Mouse (Mus musculus) intestine, postnatal 0 days (tissue): ENCODE results near the gene Pibf1. TPM values are rescaled to one million over a fixed set of nuclear protein-coding genes. Genes with fewer than 3 reads are reported as not detected.

Experiments
- ATAC-seq: fragments of 200-750 bp; cut with Nextera tagmentation; 2 replicates; pipeline ENCODE4 v1.8.0; 2017; ENCODE audit warnings: mild to moderate bottlenecking, moderate TSS enrichment, moderate library complexity
- H3K27ac ChIP-seq: fragments of 300-500 bp; sonication (generic); 2 replicates; pipeline ENCODE4 v1.5.1; 2014; ENCODE audit warnings: mild to moderate bottlenecking, low read depth, low read length, moderate library complexity
- H3K27me3 ChIP-seq: fragments of 300-500 bp; sonication (generic); replicated peaks from 2 replicates; pipeline ENCODE4 v1.6.1; 2014; ENCODE audit warnings: low read length, mixed read lengths; ENCODE audit not compliant: control insufficient read depth, insufficient read depth
- H3K36me3 ChIP-seq: fragments of 300-500 bp; sonication (generic); 2 replicates; pipeline ENCODE4 v1.6.1; 2014; ENCODE audit warnings: mild to moderate bottlenecking, moderate library complexity; ENCODE audit not compliant: control insufficient read depth, insufficient read depth
- H3K4me1 ChIP-seq: fragments of 300-500 bp; sonication (generic); replicated peaks from 2 replicates; pipeline ENCODE4 v1.6.1; 2014; ENCODE audit warnings: antibody characterized with exemption, low read length, mixed read lengths; ENCODE audit not compliant: control insufficient read depth, insufficient read depth
- H3K4me2 ChIP-seq: fragments of 300-500 bp; sonication (generic); replicated peaks from 2 replicates; pipeline ENCODE4 v1.6.1; 2014; ENCODE audit warnings: low read depth, mild to moderate bottlenecking, moderate library complexity
- H3K4me3 ChIP-seq: fragments of 300-500 bp; sonication (generic); 2 replicates; pipeline ENCODE4 v1.5.1; 2014; ENCODE audit warnings: low read depth, low read length
- H3K9ac ChIP-seq: fragments of 300-500 bp; sonication (generic); 2 replicates; pipeline ENCODE4 v1.6.1; 2014; ENCODE audit warnings: mild to moderate bottlenecking, low read depth, low read length
- H3K9me3 ChIP-seq: fragments of 300-500 bp; sonication (generic); 2 replicates; pipeline ENCODE4 v1.6.1; 2016; ENCODE audit warnings: mixed run types; ENCODE audit not compliant: control insufficient read depth
- CTCF ChIP-seq: sonication (generic); IDR thresholded peaks from 2 replicates; pipeline ENCODE4 v1.5.1; 2016; ENCODE audit warnings: low read depth, mild to moderate bottlenecking, control low read depth, antibody characterized with exemption, moderate library complexity
- WGBS: fragments of 180-500 bp; shearing (Covaris S2); extraction: QIAGEN DNeasy Blood & Tissue Kit; methylation state at CpG from one replicate; pipeline ENCODE4 v1.1.7; 2014; 5-methylcytosine and 5-hydroxymethylcytosine counted together
- polyA plus RNA-seq: library from polyadenylated mRNA; unstranded; fragments of >200 nt; fragmentation: Nextera tagmentation; extraction: Ambion mirVana; gene quantifications from 2 replicates; pipeline ENCODE4 v1.2.1, GENCODE M21; 2015

Gene Pibf1
- polyA plus RNA-seq, 1 experiment from 2014 or later, result 9.7 TPM

- peak overlapping the region; percentile 89 for H3K9ac ChIP-seq
- peaks cover 37% of the 10 kb centered on the region for H3K36me3 ChIP-seq
- 0 out of 2 replicates have a peak, but pooled peaks cover 2% of the 10 kb centered on the region for H3K4me1 ChIP-seq
- no peaks in the 10 kb centered on the region for H3K9me3 ChIP-seq
- H3K4me2 ChIP-seq, result peak overlapping the region; percentile 69
- H3K4me3 ChIP-seq, result peak overlapping the region; percentile 95
- no peak for TF ChIP-seq CTCF
- WGBS, result 5% methylated on average over 20 of the region's 20 CpGs
- no peaks in the 10 kb centered on the region for H3K27me3 ChIP-seq
- ATAC-seq, result no peak
- no peak overlapping the region for H3K27ac ChIP-seq
Measured at GRCm38 (mm10) chr14:99099967-99100587, 853 bp downstream of the Pibf1 start.

GRCm38 (mm10) chr14:99103050-99103449 is 3.8 kb downstream of the Pibf1 start:
- Histone ChIP-seq H3K36me3 (peaks cover 37% of the 10 kb centered on the region), H3K4me2 (no peak overlapping the region), H3K9me3 (no peaks in the 10 kb centered on the region), H3K4me1 (0 out of 2 replicates have a peak, but pooled peaks cover 2% of the 10 kb centered on the region), H3K9ac (no peak overlapping the region), H3K27ac (no peak overlapping the region), H3K27me3 (no peaks in the 10 kb centered on the region), H3K4me3 (no peak overlapping the region)
- 95% methylated on average over 4 of the region's 4 CpGs for WGBS
- TF ChIP-seq CTCF, result no peak
- ATAC-seq, result no peak

GRCm38 (mm10) chr14:99104542-99105123 is 5.4 kb downstream of the Pibf1 start:
- no peak overlapping the region for H3K27ac ChIP-seq
- H3K4me1 ChIP-seq, result no peaks in the 10 kb centered on the region
- H3K9me3 ChIP-seq, result no peaks in the 10 kb centered on the region
- peaks cover 49% of the 10 kb centered on the region for H3K36me3 ChIP-seq
- no peak overlapping the region for H3K4me2 ChIP-seq
- no peak overlapping the region for H3K9ac ChIP-seq
- no peak for TF ChIP-seq CTCF
- H3K27me3 ChIP-seq, result no peaks in the 10 kb centered on the region
- no peak for ATAC-seq
- H3K4me3 ChIP-seq, result no peak overlapping the region
- WGBS, result 92% methylated on average over 6 of the region's 6 CpGs

- no peak overlapping the region for H3K27ac ChIP-seq
- no peaks in the 10 kb centered on the region for H3K27me3 ChIP-seq
- no peak overlapping the region for H3K4me2 ChIP-seq
- no peak for TF ChIP-seq CTCF
- peaks cover 52% of the 10 kb centered on the region for H3K36me3 ChIP-seq
- no peak overlapping the region for H3K9ac ChIP-seq
- H3K9me3 ChIP-seq, result no peaks in the 10 kb centered on the region
- no peaks in the 10 kb centered on the region for H3K4me1 ChIP-seq
- no peak for ATAC-seq
- no peak overlapping the region for H3K4me3 ChIP-seq
- 92% methylated on average over 2 of the region's 2 CpGs for WGBS
Measured at GRCm38 (mm10) chr14:99106671-99107070, 7.4 kb downstream of the Pibf1 start.

- 89% methylated on average over 2 of the region's 2 CpGs for WGBS
- no peaks in the 10 kb centered on the region for H3K9me3 ChIP-seq
- H3K9ac ChIP-seq, result no peak overlapping the region
- H3K27me3 ChIP-seq, result no peaks in the 10 kb centered on the region
- H3K4me1 ChIP-seq, result no peaks in the 10 kb centered on the region
- TF ChIP-seq CTCF, result no peak
- H3K4me2 ChIP-seq, result no peak overlapping the region
- peaks cover 54% of the 10 kb centered on the region for H3K36me3 ChIP-seq
- no peak overlapping the region for H3K4me3 ChIP-seq
- no peak overlapping the region for H3K27ac ChIP-seq
- no peak for ATAC-seq
Measured at GRCm38 (mm10) chr14:99107631-99108187, 8.5 kb downstream of the Pibf1 start.

GRCm38 (mm10) chr14:99108762-99109161 is 9.5 kb downstream of the Pibf1 start:
- H3K9me3 ChIP-seq, result no peaks in the 10 kb centered on the region
- H3K4me2 ChIP-seq, result no peak overlapping the region
- H3K9ac ChIP-seq, result no peak overlapping the region
- whole genome bisulfite sequencing, result 92% methylated on average over 6 of the region's 6 CpGs
- no peak for ATAC-seq
- no peak overlapping the region for H3K4me3 ChIP-seq
- no peak for TF ChIP-seq CTCF
- H3K36me3 ChIP-seq, result peaks cover 48% of the 10 kb centered on the region
- no peak overlapping the region for H3K27ac ChIP-seq
- H3K27me3 ChIP-seq, result no peaks in the 10 kb centered on the region
- H3K4me1 ChIP-seq, result no peaks in the 10 kb centered on the region
